Mouse (Mus musculus) MN1 (cell line): ENCODE data around the gene Txk.

Experiments used
- DNase-seq: peaks from one replicate; pipeline ENCODE4 v3.0.0-alpha.2; 2016; ENCODE audit warnings: low spot score

The Txk gene

DNA sequence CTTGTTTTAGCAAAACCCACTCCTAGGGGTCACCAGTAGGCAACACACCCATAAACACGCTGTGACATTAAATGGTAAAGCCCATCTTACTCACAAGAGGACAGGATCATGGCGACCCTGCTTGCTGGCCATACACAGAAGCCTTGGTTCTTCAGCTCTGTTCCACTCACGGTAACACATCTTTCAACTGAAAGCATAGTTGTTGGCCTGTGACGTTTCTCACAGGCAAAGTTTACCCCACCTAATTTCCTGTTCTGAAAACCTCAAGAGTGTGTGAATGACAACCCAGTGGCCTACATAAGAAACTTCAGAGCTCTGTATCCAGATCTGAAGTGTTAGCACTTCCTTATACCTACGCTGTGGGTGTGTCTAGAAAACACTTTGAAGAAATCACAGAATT is at the start of gene Txk:
TSS of gene Txk (minus strand) at position 193 of the 400 bp plus-strand sequence.
- no peak for DNase-seq

DNA sequence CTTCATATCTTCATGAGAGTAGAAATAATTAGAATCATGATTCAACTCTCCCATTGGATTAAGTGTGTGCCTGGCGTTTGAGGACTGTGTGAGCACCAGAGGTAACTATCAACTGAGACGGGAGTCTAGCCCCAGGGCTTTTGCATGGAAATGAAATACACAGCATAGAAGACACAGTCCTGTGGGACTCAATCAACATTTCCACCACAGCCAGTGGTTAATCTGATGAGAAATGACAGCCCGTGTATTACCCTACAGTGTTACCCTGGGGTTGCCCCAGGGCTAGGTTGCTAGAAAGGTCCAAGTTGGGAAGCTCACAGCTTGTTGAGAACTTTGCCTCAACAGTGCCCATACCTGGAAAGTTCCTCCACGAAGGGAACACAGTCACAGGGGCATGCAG is 46.0 kb upstream of the Txk start:
- no peak for DNase-seq

DNA sequence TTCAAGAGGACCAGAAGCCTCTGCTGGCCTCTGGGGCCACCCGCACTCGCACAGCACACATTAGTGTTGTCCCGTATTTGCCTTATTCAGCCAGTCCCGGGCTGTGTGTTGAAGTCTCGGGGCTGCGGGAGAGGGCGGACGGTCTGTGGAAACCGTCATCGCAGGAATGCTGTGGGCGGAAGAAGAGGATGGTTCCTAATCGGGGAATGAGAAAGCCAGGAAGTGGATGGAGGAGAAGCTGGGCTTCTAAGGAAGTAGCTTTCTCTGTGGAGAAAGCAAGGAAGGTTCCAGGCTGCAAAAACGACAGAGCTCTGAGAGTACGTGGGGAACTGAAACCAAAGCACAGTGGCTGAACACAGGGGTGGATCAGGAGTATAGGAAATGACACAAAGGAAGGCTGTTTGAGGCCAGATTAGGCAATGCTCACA is 43.6 kb upstream of the Txk start:
- no peak for DNase-seq

DNA sequence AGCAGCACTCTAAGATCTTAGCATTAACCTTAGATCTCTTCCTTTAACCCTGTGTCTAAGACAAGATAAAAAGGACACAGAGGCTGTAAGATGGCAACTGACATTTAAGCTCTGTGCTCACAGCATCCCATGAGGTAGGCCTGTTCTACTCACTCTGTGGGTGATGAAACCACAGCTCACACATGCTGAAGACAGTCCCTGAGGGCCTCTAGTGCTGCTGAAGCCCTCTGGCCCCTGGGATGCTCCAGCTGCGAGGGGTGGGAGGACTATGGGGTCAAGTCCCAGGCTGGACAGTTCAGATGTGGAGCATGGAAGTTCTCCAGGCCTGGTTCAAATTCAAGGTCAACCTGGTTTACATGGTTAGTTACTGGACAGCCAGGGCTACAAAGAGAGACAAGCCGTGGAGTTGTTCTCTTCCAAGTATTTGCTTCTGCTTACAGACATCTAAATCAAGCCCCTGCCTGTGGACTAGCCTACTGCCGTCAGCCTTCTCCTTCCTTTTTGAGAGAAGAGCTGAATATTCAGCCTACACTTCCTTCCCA is 40.8 kb upstream of the Txk start:
- no peak for DNase-seq

DNA sequence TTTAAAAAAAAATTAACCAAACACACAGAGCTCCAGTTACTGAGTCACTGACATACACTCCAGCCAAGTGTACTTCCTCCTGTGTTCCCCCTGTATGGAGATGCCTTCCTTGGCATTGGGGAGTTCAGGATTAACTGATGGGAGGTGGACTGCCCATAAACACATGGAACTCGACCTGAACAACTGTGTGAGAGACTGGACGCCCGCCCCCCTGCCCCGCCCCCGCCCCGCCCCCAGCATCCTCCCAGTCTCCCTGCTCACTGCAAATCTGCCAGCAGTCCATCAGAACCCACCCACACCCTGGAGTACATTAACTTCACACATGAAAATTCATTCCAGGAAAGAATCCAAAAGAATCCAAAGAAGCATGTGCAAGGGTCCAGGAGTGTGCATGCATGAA is 39.2 kb upstream of the Txk start:
- no peak for DNase-seq

DNA sequence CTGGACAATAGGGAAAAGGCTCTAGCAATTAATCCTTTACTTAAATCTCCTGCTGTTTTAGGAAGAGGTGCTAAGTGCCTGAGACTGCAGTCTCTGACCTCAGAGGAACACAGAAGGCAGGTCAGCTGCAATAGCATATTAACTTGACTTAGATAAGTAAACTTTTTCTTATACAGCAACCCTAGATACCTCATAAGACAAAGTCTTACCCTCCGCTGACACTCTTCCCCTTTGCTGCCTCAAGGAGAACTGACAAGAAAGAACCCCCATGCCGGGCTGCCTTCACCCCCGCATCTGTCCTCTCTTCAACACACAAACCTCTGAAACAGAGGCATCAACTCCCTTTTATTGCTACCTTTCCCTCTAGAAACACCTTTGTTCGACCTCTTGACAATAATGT is 38.8 kb upstream of the Txk start:
- no peak for DNase-seq

DNA sequence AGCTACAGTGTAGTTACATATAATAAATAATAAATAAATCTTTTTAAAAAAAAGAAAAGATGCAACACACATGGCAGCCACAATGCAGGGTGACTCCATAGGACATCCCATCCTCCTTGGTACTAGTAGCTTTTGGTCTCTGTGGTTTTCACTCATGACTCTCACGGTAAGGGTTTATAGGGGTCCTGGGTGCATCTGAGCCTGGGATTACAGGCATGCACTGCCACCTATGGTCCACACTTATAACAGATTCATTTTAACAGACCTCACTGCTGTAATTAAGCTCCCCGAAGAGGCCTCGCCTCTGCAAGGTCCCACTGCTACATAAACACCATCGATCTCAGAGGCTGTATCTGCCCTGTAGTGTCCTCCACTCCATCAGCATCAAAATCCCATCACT is 32.9 kb upstream of the Txk start:
- no peak for DNase-seq

DNA sequence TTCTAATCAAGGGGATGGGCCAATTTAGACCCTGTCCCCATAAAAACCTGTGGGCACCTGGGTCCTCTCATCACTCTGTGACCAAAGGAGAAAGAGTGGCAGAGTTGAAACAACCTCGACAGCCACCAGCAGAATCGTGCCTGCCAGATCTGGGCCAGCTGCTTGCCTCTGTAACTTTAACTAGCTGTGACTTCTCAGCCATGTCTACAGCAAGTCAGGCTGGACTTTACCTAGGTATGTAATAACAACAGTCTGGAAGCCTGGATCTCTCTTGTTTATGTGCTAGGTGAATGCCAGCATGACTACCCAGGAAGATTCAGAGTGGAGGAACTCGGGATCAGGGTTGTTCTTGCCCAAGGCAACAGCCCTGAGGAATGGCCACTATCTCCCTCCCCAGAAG is 32.1 kb upstream of the Txk start:
- no peak for DNase-seq

DNA sequence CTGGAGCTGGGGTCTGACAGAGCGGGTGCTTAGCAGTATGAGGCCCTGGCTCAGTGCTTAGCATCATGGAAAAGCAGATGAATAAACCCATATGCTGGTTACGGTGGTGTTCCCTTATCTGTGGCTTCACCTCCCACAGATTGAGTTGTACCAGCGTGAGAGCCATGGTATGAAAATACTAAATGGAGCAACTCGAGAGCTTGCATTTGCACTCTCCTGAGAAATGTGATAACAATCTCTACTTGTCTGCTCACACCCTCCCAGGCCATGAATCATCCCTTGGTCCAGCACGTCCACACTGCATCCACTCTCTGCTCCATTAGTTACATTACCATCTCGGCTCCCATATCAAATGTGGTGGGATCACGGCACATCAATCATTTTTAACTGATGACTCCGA is 31.4 kb upstream of the Txk start:
- DNase-seq: peak; percentile 41

DNA sequence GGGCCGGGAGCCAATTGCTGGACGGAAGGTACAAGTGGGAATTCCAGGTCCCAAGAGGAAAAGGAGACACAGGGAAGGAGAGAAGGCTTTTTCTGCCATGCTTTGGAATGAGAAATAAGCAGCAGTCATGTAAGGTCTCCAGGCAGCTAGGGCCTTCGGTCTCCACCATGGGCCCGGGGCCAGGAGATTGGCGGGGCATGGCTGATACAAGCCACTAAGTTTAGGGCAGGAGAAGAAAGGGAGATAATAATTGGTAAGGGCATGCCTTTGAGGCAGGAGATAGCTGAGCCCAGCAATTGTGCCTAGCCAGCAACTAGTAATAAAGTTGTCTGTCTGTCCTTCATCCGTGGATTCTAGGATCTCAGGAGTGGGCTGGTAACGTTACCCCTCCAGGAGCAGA is 30.5 kb upstream of the Txk start:
- DNase-seq: no peak

DNA sequence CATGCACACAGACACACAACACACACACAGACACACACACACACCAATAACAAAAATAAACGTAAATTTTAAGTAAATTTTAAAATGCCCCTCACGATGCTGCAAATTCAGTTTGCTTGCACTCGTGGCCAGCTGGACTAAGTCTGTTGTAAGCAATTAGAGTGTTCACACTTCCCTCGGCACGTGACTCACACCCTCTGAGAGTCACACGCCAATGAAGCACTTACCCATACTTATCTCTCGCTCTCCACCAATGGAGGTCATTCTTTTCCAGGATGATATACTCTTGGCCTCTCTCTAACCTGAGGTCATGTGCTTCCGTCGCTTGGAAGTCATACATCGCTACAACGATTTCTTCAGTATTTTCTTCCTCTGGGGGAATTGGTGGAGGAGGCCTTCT is 29.2 kb upstream of the Txk start:
- DNase-seq: no peak

DNA sequence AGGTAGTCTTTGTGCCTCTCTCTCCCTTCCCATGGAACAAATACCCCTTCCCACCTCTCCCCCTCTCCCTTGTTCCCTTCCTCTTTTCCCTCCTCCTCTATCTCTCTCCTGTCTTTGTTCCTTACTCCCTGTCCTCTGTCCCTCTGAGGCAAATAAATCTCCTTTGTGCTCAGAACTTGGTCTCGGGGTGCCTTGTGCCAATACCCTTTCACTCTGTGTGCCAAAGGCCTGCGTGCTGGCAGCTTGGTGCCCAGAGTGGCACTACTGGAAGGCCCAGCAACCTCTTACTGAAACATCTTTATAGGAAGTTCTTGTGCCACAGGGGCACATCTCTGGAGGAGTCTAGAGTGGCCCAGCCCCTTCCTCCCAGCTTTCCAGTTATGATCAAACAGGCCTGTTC is 24.0 kb upstream of the Txk start:
- DNase-seq: no peak

DNA sequence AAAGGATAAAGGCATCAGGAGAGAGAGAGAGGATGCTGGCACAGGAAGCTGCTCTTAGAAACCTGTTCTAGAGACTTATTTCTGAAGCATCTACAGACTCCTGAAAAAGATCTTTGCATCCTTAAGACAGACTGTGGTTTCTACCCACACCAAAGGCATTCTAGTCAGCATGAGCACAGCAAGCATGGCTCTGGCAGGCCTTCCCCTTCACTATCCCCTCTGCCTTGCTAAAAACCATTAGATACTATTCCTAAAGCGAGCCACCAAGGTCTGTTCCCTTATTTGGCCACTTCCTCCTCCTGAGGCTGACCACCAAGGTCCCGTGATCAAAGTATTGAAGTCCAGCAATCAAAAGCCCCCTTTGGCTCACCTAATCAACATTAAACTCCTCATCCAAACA is 23.6 kb upstream of the Txk start:
- no peak for DNase-seq

DNA sequence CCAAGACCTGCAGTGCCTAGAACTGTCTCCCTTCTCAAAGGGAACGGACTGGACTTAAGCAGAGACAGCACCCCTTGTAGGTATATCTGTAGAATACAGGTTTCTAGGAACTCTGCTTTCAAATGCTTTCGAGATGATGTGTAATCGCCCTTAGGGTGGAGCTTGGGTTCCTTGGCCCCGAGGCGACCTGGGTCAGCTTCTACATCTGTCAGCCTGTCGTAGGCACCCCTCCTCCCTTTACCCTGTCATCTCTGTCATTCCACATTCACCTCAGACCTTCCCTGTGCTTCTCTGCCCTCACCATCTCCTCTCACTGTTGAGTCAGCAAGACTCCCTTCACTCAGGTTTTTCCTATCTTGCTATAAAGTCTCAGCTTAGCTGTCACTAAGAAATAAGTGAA is 17.3 kb upstream of the Txk start:
- no peak for DNase-seq

DNA sequence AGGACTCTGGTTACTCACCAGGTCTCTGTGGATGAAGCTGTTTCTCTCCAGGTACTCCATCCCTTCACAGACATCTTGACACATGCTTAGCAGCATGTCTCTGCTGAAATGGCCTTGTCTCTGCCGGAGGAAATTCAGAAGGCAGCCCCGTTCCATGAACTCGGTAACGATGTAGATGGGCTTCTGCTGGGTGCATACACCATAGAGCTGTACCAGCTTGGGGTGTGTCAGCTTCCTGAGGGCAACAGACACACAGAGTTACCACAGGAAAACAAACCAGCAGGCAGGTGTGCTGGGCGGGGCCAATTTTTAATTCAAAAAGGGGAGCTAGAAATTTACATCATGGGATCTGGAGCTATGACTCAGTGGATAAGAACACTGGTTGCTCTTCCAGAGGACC is 11.0 kb upstream of the Txk start:
- DNase-seq: no peak

DNA sequence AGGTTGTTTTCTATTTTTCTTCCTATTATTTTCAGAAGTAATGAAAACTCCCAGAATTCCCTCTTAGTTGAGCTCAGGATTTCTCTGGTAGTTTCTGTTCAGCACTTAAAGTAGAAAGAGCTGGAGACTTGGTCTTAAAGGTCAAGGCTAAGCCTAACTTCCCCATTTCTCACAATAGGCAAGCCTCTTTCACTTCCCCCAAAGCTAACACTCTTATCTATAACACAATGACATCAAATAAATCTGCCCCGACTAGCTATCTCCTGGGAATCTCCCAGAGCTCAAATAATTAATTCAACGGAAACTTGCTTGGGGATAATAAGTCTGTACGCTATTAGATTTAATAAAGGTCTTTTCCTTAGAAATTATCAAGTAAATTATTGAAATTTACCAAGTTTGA is 10.4 kb upstream of the Txk start:
- DNase-seq: no peak

DNA sequence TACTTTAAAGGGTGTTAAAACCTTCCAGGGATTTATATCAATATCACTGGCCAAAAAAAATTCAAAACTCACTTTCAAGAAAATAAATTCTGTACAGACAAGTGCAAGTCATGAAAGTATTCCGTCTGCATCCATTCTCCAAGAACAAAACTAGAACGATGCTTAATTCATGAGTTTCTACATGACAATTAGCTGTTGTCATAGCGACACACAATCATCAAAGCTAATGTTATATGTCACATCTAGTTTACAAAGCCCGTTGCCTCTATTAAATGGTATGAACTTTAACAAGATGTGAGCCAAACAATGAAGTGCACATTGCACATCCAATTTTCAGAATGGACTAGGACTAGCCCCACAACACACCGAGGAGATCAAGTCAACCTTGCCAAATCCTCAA is 9.2 kb upstream of the Txk start:
- DNase-seq: no peak

DNA sequence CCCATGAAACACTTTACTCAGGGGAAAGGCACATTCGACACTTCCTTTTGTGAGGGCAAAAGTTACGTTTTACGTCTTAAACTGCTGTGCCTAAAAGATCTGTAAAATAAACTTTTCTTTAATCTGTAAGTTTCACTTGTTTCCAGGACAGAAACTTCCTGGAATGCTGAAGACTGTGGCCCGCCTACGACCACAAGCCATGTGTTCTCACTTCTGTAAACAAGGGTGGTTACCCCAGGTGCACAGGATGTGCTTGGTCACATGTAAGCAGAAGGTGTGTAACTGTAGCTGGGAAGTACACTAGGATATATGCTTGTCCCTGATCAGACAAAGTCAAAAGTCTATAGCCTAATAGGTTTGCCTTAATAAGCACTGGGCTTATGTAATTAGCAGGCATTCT is 8.7 kb upstream of the Txk start:
- no peak for DNase-seq

DNA sequence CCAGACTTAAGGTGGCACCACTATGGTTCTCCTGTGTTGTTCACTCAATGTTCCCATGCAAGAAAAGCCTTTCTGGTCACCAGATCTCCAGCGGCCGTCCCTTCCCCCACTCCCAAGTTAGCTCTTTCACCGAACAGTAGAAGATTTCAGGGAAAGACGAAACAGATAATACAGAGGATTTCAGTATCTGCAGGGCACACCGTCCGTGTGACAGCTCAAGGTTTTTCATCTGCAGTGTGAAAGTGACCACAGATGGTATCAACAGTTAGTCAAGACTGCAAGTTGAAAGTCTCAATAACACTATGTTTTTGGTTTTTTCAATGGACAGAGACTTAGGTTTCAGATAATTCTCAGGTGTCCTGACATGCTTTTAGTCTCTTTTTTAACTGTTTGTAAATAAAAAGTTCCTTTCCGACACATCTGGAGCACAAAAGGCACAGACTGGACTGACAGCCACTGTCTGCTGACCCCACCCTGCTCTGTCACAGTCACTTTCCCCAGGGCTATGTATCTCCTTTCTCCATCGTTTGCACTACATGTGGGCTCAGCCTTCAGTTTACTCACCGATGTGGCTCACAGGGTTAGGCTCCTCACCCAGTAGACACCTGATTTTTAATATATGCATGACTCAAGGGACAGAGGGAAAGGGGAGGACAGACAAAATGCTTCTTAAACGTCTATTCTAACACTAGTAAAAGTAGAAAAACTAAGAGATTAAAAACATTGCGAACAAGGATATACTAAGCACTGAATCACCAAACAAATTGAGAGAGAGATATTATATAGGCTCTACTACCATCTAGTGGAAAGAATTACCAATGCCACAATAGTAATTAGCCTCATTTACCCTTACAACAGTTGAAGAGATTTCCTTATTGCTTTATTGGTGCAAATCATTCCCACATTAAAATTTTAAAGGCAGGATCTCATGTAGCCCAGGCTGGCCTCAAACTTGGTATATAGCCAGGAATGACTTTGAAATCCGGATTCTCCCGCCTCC is 6.6 kb upstream of the Txk start:
- peak; percentile 42 for DNase-seq

DNA sequence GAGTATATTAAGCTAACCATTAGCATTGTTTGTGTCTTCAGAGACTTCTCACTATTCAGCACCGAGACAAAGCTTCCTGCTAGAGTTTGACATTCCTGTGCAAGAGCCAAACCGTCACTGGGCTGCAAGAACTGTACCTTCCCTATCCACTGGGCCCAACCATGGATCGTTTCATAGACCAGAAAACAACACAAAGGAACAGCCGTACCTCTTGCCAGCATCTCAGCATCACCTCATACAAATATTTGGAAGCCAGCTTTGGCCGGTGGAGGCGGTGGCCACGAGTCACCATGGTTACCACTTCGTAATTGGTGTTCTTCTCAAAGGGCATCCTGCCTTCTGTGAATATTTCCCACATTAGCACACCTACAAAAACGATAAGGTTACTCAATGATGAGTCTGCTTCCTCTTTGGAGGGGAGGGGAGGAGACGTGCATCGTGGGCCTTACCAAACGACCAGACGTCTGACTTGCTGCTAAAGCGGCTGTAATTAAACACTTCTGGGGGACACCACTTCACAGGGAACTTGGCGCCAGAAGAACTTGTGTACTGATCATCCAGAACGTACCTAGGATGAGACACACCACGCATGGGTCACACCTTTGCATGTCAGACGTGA is 4.7 kb upstream of the Txk start:
- DNase-seq: no peak

DNA sequence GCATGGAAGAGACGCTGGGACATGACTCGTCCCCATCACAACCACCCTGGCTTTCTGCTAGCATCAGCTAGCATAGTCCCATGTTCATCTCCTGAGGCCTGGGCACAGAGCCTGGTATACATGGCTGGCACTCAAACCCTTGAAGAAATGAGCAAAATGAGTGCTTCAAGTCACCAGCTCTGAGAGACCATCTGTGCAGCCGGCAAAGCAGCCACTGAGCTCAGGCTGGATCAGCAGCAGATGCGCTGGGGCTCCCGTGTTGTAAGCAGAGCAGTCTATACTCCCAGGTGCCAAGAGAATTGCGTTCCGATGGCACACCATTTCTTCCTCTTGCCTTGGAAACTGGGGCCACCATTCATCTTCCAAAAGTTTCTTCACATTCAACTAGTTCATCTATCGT is 3.4 kb upstream of the Txk start:
- no peak for DNase-seq

DNA sequence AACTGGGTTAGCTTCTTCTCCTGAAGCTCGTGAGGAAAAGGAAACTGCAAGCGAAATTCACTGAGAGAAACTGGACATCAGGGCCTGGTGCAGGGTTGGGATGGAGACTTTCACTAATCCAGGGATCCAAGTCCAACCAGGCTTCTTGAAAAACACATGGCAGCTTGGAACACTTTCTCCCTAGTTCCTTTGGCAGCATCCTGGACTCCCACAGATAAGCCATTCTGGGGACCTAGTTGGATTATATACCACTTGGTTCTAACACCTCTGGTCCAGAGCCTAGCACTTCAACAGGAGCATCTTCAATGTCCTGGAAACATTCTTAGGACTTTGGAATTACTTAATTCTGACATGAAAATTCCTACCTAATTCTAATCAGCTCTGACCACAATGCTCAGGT is 2.5 kb upstream of the Txk start:
- no peak for DNase-seq

DNA sequence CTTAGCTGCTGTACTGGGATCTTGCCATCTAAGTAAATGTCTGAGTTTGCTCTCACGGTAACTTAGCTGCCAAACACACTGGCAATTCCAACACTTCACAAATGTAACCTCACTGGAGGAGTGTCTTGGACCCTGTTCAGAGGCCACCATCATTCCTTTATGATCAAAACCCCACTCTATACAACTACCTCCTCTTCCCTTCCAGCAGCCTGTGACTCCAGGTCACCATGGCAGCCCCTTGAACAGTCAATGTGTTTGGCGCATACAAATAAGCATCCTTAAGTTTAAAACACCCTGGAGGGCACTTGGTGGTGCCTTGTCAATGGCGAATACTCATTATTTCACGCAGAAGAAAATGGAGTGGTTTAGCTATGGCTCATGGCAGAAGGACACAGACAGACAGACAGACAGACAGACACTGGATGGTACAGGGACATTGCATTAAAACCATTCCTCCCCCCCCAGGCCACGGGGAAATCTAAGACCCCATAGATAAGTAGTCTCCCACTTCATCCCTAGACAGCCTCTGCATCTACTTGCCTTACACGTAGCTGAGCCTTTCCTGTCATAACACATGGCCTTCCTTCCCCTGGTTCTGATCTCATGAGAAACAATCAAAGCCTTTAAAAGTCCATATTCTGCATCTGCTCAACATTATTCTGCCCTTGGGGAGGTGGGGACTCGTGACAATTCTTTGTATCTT is 1.4 kb downstream of the Txk start:
- no peak for DNase-seq
